Mouse (Mus musculus) midbrain, embryonic 14.5 days (tissue): ENCODE measurements around the gene Patj. TPM values are rescaled to one million over a fixed set of nuclear protein-coding genes. Genes with fewer than 3 reads are reported as not detected.

Experiments
- ATAC-seq: fragments of 200-750 bp; cut with Nextera tagmentation; 2 replicates; pipeline ENCODE4 v1.8.0; 2017; ENCODE audit warnings: moderate number of reproducible peaks, moderate library complexity; ENCODE audit not compliant: low FRiP score, low TSS enrichment
- DNase-seq: peaks from one replicate; pipeline ENCODE4 v3.0.0-alpha.2; 2015
- H3K27ac ChIP-seq: fragments of 300-500 bp; sonication (generic); replicated peaks from 2 replicates; pipeline ENCODE4 v1.5.1; 2014; ENCODE audit warnings: mild to moderate bottlenecking, low read depth, low read length, moderate library complexity
- H3K27me3 ChIP-seq: fragments of 300-500 bp; sonication (generic); 2 replicates; pipeline ENCODE4 v1.6.1; 2014; ENCODE audit warnings: low read length, control low read depth, mixed read lengths; ENCODE audit not compliant: control insufficient read depth, insufficient read depth
- H3K36me3 ChIP-seq: fragments of 300-500 bp; sonication (generic); 2 replicates; pipeline ENCODE4 v1.6.1; 2014; ENCODE audit warnings: low read length, control low read depth; ENCODE audit not compliant: control insufficient read depth, insufficient read depth
- H3K4me1 ChIP-seq: fragments of 300-500 bp; sonication (generic); 2 replicates; pipeline ENCODE4 v1.6.1; 2014; ENCODE audit warnings: mild to moderate bottlenecking, antibody characterized with exemption, low read length, control low read depth; ENCODE audit not compliant: control insufficient read depth, insufficient read depth
- H3K4me2 ChIP-seq: fragments of 300-500 bp; sonication (generic); 2 replicates; pipeline ENCODE4 v1.6.1; 2014; ENCODE audit warnings: mild to moderate bottlenecking, low read length, moderate library complexity
- H3K4me3 ChIP-seq: fragments of 300-500 bp; sonication (generic); replicated peaks from 2 replicates; pipeline ENCODE4 v1.5.1; 2014; ENCODE audit warnings: low read depth, low read length
- H3K9ac ChIP-seq: fragments of 300-500 bp; sonication (generic); replicated peaks from 2 replicates; pipeline ENCODE4 v1.6.1; 2014; ENCODE audit warnings: mild to moderate bottlenecking, low read length, moderate library complexity
- H3K9me3 ChIP-seq: fragments of 300-500 bp; sonication (generic); 2 replicates; pipeline ENCODE4 v1.6.1; 2016; ENCODE audit warnings: low read length, control low read depth, mixed read lengths; ENCODE audit not compliant: control insufficient read depth
- WGBS: fragments of 180-500 bp; shearing (Covaris S2); extraction: QIAGEN DNeasy Blood & Tissue Kit; methylation state at CpG from one replicate; pipeline ENCODE4 v1.1.7; 2014; 5-methylcytosine and 5-hydroxymethylcytosine counted together
- polyA plus RNA-seq: library from polyadenylated mRNA; unstranded; fragments of >200 nt; fragmentation: Nextera tagmentation; extraction: Ambion mirVana; gene quantifications from 2 replicates; pipeline ENCODE4 v1.2.1, GENCODE M21; 2014

Patj gene
- polyA plus RNA-seq, 1 experiment from 2014 or later, result 9.0 TPM

DNA sequence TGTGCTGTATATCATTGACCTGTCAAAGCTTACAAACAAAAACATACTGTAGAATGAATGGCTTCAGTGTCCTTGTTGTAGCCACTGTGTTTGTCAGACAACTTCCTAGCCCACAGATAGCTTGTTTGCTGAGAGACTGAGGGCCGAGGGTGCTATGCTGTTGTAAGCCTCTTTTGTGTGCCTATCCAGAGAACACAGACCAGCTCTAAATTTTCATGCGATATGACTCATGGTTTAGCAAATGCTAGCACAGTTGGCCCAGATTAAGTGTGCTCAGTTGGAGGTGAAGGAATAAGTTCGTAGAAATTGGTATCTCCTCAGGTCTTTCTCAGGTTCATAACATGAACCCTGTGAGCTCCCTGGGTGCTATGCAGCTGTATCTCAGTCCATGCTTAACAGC is 82.4 kb downstream of the Patj start:
- ATAC-seq, result no peak

DNA sequence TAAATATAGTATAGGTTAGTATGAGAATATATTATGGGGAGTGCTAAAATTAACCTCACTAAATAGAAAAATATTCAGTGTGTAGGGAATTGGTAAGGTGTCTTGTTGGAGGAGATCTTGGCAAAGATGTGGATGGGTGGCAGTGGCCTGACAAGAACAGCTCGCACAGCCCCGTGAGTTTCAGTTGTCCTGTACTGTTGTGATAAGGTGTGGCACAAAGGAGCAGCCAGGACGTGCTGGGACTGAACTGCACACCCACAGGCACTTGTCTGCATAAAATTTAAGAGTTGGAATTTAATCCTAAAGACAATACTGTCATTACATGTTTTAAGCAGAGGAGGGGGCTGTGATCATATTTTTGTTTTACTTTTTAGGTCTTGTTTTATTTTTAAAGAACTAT is 90.9 kb downstream of the Patj start:
- Histone ChIP-seq H3K4me1 (no peaks in the 10 kb centered on the region), H3K9ac (no peak overlapping the region), H3K36me3 (no peaks in the 10 kb centered on the region), H3K4me2 (no peak overlapping the region), H3K27me3 (no peaks in the 10 kb centered on the region), H3K9me3 (no peaks in the 10 kb centered on the region), H3K4me3 (no peak overlapping the region), H3K27ac (no peak overlapping the region)
- no peak for DNase-seq
- WGBS, result 66% methylated on average over 3 of the region's 3 CpGs
- ATAC-seq, result no peak

More for the DNA sequence above, 82.4 kb downstream of the Patj start:
- Histone ChIP-seq H3K27me3 (no peaks in the 10 kb centered on the region), H3K27ac (no peak overlapping the region), H3K4me1 (no peaks in the 10 kb centered on the region), H3K4me3 (no peak overlapping the region), H3K36me3 (no peaks in the 10 kb centered on the region), H3K9me3 (no peaks in the 10 kb centered on the region), H3K9ac (no peak overlapping the region), H3K4me2 (no peak overlapping the region)
- no peak for DNase-seq
- WGBS, result 80% methylated on average over 3 of the region's 3 CpGs

DNA sequence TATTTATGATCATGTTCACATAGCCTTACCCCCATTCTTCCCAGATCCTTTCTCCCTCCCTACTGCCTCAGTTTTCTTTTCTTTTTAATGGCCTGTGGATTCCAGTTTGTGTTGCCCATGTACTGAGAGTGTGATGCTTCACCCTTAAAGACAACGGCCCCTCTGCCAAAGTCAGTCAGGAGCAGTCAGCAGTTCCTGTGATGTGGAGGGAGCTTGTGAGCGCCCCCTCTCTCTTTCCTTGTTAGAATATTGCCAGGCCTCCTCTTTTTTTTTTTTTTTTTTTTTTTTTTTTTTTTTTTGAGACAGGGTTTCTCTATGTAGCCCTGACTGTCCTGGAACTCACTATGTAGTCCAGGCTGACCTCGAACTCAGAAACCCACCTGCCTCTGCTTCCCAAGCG is 91.3 kb downstream of the Patj start:
- no peak overlapping the region for H3K4me3 ChIP-seq
- WGBS, result 88% methylated on average over 4 of the region's 4 CpGs
- DNase-seq (no peak), ATAC-seq (no peak)
- H3K4me1 ChIP-seq, result no peaks in the 10 kb centered on the region
- H3K27ac ChIP-seq, result no peak overlapping the region
- no peaks in the 10 kb centered on the region for H3K27me3 ChIP-seq
- no peak overlapping the region for H3K4me2 ChIP-seq
- H3K9me3 ChIP-seq, result no peaks in the 10 kb centered on the region
- H3K9ac ChIP-seq, result no peak overlapping the region
- H3K36me3 ChIP-seq, result no peaks in the 10 kb centered on the region

DNA sequence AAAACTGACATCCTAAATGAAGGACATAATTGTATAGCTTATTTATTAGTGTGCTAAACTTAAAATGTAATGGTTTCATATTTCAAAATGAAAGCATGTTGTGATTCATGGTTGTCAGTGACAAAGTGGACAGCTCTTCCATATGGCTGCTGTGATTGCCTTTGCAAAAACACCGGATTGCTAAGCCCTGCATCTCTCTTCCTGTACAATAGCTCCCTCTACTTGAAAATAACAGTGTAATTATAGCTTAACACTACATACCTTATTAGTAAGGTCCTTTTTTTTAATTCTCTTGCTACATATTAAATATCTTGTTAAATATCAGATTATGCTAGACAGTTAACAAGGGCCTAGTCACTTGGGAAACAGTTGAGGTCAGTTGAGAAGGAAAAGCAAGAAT is 93.8 kb downstream of the Patj start:
- Histone ChIP-seq H3K27ac (no peak overlapping the region), H3K4me1 (no peaks in the 10 kb centered on the region), H3K9ac (no peak overlapping the region), H3K4me2 (no peak overlapping the region), H3K9me3 (no peaks in the 10 kb centered on the region), H3K4me3 (no peak overlapping the region), H3K36me3 (no peaks in the 10 kb centered on the region), H3K27me3 (no peaks in the 10 kb centered on the region)
- peak; percentile 15 for DNase-seq
- WGBS, result 71% methylated on average over 1 of the region's 1 CpGs
- no peak for ATAC-seq

DNA sequence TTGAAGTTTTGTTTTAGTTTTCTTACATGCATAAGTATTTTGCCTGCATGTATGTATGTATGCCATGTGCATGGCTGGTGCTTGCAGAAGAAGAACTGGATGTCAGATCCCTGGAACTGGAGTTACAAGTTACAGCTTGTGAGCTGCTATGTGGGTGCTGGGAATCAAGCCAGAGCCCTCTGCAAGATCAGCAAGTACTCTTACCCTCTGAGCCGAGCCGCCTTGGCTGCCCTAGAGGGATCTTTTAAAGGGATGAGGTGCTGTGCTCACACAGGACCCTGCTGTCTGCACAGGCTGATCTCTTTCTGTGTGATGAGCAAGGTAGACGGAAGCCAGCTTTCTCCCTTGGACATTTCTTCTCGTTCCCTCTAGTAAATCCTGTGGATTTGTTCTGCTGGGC is 102.8 kb downstream of the Patj start:
- H3K9me3 ChIP-seq, result no peaks in the 10 kb centered on the region
- H3K4me3 ChIP-seq, result no peak overlapping the region
- no peak overlapping the region for H3K4me2 ChIP-seq
- no peak for ATAC-seq
- peaks cover 4% of the 10 kb centered on the region; the same call in 1 of the 2 replicates for H3K36me3 ChIP-seq
- WGBS, result 94% methylated on average over 4 of the region's 4 CpGs
- H3K27me3 ChIP-seq, result no peaks in the 10 kb centered on the region
- H3K9ac ChIP-seq, result no peak overlapping the region
- no peak overlapping the region for H3K27ac ChIP-seq
- H3K4me1 ChIP-seq, result no peaks in the 10 kb centered on the region
- DNase-seq, result no peak

DNA sequence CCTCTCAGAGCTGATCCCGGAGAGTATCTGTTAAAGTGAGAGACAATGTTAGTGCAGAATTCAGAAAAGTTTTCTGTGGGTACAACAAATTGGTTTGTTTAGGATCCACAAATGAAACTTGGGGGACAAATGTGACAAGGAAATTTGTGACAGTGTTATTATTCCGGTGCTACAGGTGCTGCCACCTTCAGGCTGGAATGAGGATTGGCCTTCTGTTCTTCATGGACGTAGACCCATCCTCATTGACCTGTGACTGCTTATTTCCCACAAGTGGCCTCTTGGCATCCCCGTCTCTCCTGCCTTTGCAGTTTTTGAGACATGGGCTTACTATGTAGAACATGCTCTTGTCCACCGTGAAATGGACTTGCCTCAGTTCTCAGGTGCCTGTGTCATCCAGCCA is 104.6 kb downstream of the Patj start:
- Histone ChIP-seq H3K4me3 (no peak overlapping the region), H3K4me2 (no peak overlapping the region), H3K9ac (no peak overlapping the region), H3K9me3 (no peaks in the 10 kb centered on the region), H3K36me3 (peaks cover 4% of the 10 kb centered on the region; the same call in 1 of the 2 replicates), H3K27me3 (no peaks in the 10 kb centered on the region), H3K27ac (no peak overlapping the region), H3K4me1 (no peaks in the 10 kb centered on the region)
- ATAC-seq (no peak), DNase-seq (no peak)
- 72% methylated on average over 5 of the region's 5 CpGs for WGBS

DNA sequence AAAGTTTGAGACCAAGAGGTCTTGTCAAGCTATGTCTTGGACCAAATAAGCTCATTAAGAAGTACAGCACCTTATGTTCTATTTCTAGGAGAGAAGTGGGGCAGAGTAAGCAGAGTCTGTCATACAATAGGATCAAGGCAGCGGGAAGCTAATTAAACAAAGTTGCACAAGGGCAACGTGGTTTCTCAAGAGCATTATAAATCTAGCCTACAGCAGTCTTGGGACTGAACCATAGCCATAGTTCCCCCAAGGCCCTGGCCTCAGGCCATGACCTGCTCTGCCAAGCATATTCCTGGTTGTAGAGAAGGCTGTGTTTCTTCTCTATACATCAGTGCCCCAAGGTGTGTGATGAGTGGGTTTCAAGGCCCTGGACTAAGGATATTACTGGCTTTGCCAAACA is 105.3 kb downstream of the Patj start:
- Histone ChIP-seq H3K27me3 (no peaks in the 10 kb centered on the region), H3K9ac (no peak overlapping the region), H3K4me3 (no peak overlapping the region), H3K36me3 (peaks cover 4% of the 10 kb centered on the region; the same call in 1 of the 2 replicates), H3K4me2 (no peak overlapping the region), H3K4me1 (no peaks in the 10 kb centered on the region), H3K9me3 (no peaks in the 10 kb centered on the region), H3K27ac (no peak overlapping the region)
- no peak for ATAC-seq
- 87% methylated on average over 2 of the region's 2 CpGs for WGBS
- no peak for DNase-seq

- no peaks in the 10 kb centered on the region for H3K27me3 ChIP-seq
- WGBS, result 73% methylated on average over 3 of the region's 3 CpGs
- H3K9me3 ChIP-seq, result no peaks in the 10 kb centered on the region
- DNase-seq (no peak), ATAC-seq (no peak)
- no peak overlapping the region for H3K4me2 ChIP-seq
- no peak overlapping the region for H3K9ac ChIP-seq
- H3K36me3 ChIP-seq, result no peaks in the 10 kb centered on the region
- no peaks in the 10 kb centered on the region for H3K4me1 ChIP-seq
- no peak overlapping the region for H3K4me3 ChIP-seq
- no peak overlapping the region for H3K27ac ChIP-seq
These were observed 109.2 kb downstream of the Patj start for GRCm38 (mm10) chr4:98504743-98505142.

DNA sequence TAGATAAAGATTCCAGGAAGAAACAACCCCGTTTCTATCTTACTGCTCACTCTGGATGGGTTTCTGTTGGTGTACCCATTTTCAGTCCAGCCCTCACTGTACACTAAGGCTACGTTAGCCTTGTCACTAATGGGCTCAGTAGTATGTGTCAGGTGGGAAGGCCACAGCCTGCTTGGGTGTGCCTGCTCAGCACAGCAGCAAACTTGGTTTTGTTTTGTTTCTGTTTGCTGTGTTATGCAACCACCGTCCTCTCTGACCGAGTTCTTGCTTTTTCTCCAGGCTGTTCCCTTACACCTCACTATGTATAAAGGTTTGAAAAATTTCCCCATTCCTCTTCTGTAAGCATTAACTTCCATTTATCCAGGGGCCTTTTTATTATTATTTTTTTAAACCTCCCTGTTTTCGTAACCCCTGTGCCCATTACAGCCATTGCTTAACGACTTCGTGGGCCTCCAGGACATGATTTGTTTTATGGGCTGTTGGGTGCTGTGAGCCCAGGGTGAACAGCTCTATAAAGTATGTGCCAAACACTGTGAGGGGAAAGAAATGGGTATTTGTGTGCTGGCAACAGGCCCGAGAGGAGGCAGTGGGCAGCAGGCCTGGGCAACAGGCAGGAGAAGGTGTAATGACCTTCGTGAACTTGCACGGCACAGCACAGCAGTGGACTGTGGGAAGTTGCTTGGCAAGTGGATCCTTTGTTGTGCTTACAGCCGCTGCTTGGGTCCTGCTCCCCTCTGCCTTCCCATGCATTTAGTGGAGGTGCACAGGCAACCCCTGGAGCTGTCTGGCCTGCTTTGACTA is 113.1 kb downstream of the Patj start:
- H3K9ac ChIP-seq, result no peak overlapping the region
- no peak overlapping the region for H3K4me3 ChIP-seq
- DNase-seq (no peak), ATAC-seq (no peak)
- no peak overlapping the region for H3K27ac ChIP-seq
- H3K27me3 ChIP-seq, result no peaks in the 10 kb centered on the region
- no peaks in the 10 kb centered on the region for H3K4me1 ChIP-seq
- H3K9me3 ChIP-seq, result no peaks in the 10 kb centered on the region
- H3K4me2 ChIP-seq, result no peak overlapping the region
- WGBS, result 86% methylated on average over 11 of the region's 11 CpGs
- H3K36me3 ChIP-seq, result no peaks in the 10 kb centered on the region
